Mouse (Mus musculus): ENCODE results near the gene Rhox4a.
"Not testable (repeated sequence)": the region's sequence is repeated elsewhere in the genome, so short reads cannot be mapped to it uniquely, and the experiment has no call there.

DNA sequence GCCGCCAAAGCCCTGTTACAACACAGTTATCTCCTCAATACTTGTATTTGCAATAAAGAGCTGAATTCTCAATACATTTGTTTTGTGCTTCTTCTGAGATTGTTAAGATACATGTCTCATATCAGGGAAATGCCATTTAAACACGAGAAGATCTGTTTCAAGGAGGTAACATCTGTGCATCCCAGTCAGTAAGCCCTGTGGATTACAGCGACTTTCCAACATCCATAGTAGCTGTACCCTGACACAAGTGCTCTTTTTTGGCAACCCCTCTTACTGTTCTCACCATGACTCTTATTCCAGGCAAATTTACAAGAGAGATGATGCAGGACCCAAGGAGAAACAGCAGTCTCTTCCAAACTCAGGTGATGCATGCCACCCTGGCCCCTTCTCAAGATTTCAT, 15.5 kb upstream of the Rhox4a start, which contains the start of gene Rhox3a:
- TF ChIP-seq POLR2A, CTCF (IDR thresholded peaks at IDR 0.05; ENCODE audit: extremely low read depth, insufficient read depth, low read length): not testable (repeated sequence)
